Mouse (Mus musculus) embryonic facial prominence, embryonic 10.5 days (tissue): ENCODE measurements around the gene Atp2a1. TPM values are rescaled to one million over a fixed set of nuclear protein-coding genes. Genes with fewer than 3 reads are reported as not detected.
A peak's percentile ranks its signal among the peaks of the same experiment; 100 is the strongest.
"Not testable (repeated sequence)": the region's sequence is repeated elsewhere in the genome, so short reads cannot be mapped to it uniquely, and the experiment has no call there.

ENCODE experiments used
- DNase-seq: peaks from one replicate; pipeline ENCODE4 v3.0.0-alpha.2; 2017; ENCODE audit warnings: low spot score
- H3K27ac ChIP-seq: fragments of 300-500 bp; sonication (generic); replicated peaks from 2 replicates; pipeline ENCODE4 v1.5.1; 2016; ENCODE audit warnings: mild to moderate bottlenecking
- H3K27me3 ChIP-seq: fragments of 300-500 bp; sonication (generic); replicated peaks from 2 replicates; pipeline ENCODE4 v1.6.1; 2016; ENCODE audit warnings: low read depth, mild to moderate bottlenecking; ENCODE audit not compliant: poor library complexity, severe bottlenecking
- H3K36me3 ChIP-seq: fragments of 300-500 bp; sonication (generic); replicated peaks from 2 replicates; pipeline ENCODE4 v1.6.1; 2016; ENCODE audit warnings: mild to moderate bottlenecking, moderate library complexity
- H3K4me1 ChIP-seq: fragments of 300-500 bp; sonication (generic); 2 replicates; pipeline ENCODE4 v1.6.1; 2016
- H3K4me3 ChIP-seq: fragments of 300-500 bp; sonication (generic); 2 replicates; pipeline ENCODE4 v1.5.1; 2016; ENCODE audit warnings: mild to moderate bottlenecking, moderate library complexity
- H3K9me3 ChIP-seq: fragments of 300-500 bp; sonication (generic); 2 replicates; pipeline ENCODE4 v1.6.1; 2016; ENCODE audit warnings: mild to moderate bottlenecking
- WGBS: fragments of 180-500 bp; shearing (Covaris S2); methylation state at CpG from one replicate; pipeline ENCODE4 v1.1.7; 2016; 5-methylcytosine and 5-hydroxymethylcytosine counted together
- polyA plus RNA-seq: library from polyadenylated mRNA; unstranded; fragments of >200 nt; fragmentation: Nextera tagmentation; extraction: Ambion mirVana; gene quantifications from 2 replicates; pipeline ENCODE4 v1.2.1, GENCODE M21; 2016

The Atp2a1 gene
- polyA plus RNA-seq, 1 experiment from 2014 or later, result 1.8 TPM

- DNase-seq, result no peak
- 81% methylated on average over 4 of the region's 4 CpGs for WGBS
- H3K36me3 ChIP-seq, result no peaks in the 10 kb centered on the region
- H3K27ac ChIP-seq, result peak overlapping the region; percentile 55; the same call in 1 of the 2 replicates
- no peaks in the 10 kb centered on the region for H3K9me3 ChIP-seq
- H3K4me3 ChIP-seq, result no peak overlapping the region
- no peaks in the 10 kb centered on the region for H3K27me3 ChIP-seq
- peaks cover 22% of the 10 kb centered on the region for H3K4me1 ChIP-seq
These were observed 45.3 kb downstream of the Atp2a1 start for GRCm38 (mm10) chr7:126417606-126418005.

- no peak for DNase-seq
These were observed 45.9 kb downstream of the Atp2a1 start for GRCm38 (mm10) chr7:126417045-126417444.

DNA sequence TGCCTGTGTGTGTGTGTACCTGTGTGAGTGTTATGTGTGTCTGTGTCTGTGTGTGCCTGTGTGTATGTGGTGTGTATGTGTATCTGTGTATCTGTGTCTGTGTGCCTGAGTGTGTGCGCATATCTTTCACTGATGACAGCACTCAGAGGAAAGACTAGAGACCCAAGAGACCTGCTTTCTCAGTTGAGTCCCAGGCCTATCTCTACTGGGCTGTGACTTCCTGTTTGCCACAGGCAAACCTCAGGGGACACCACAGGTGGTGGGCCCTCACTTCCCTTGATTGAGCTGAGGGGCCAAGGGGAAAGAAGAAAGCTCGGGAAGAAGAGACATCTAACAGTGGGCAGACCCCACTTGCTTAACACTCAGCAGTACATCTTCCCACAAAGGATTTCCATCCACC lies 46.3 kb downstream of the Atp2a1 start:
- H3K36me3 ChIP-seq, result no peaks in the 10 kb centered on the region
- WGBS, result 49% methylated on average over 2 of the region's 2 CpGs
- peaks cover 22% of the 10 kb centered on the region for H3K4me1 ChIP-seq
- DNase-seq, result no peak
- H3K9me3 ChIP-seq, result no peaks in the 10 kb centered on the region
- peak overlapping the region; percentile 57; the same call in 1 of the 2 replicates for H3K27ac ChIP-seq
- H3K4me3 ChIP-seq, result no peak overlapping the region
- H3K27me3 ChIP-seq, result no peaks in the 10 kb centered on the region

More at GRCm38 (mm10) chr7:126417045-126417444, 45.9 kb downstream of the Atp2a1 start:
- Histone ChIP-seq H3K36me3 (no peaks in the 10 kb centered on the region), H3K4me3 (no peak overlapping the region), H3K4me1 (peaks cover 22% of the 10 kb centered on the region), H3K9me3 (no peaks in the 10 kb centered on the region), H3K27ac (peak overlapping the region; percentile 57; the same call in 1 of the 2 replicates), H3K27me3 (no peaks in the 10 kb centered on the region)
- WGBS, result 24% methylated on average over 8 of the region's 8 CpGs

DNA sequence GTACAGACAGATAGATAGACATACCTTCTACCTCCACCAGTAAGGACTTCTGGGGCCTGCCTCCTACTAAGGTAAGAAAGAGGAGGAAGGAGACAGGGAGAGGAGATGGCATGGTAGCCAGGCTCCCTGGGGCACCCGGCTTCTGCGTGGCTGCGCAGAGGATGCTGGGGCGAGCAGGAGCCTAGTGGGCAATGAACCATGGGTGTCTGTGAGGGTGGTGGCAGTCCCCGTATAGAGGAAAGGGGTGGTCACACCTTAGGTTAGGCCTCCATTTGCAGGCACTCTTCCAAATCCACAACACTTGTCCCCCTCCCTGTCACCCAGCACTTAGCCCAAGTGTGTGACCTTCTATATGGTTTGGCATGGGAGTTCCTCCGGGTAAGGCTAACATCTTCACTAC lies 48.2 kb downstream of the Atp2a1 start, which contains the start of gene Cd19:
Gene Cd19 (minus strand): TSS at position 165 of the 400 bp plus-strand sequence.
- no peaks in the 10 kb centered on the region for H3K9me3 ChIP-seq
- DNase-seq, result no peak
- no peaks in the 10 kb centered on the region for H3K36me3 ChIP-seq
- H3K4me3 ChIP-seq, result no peak within 1 kb of the TSS
- WGBS, result 87% methylated on average over 6 of the region's 6 CpGs
- H3K4me1 ChIP-seq, result peaks cover 22% of the 10 kb centered on the region
- no peak within 1 kb of the TSS for H3K27ac ChIP-seq
- no peaks in the 10 kb centered on the region; the same call in 1 of the 2 replicates for H3K27me3 ChIP-seq

DNA sequence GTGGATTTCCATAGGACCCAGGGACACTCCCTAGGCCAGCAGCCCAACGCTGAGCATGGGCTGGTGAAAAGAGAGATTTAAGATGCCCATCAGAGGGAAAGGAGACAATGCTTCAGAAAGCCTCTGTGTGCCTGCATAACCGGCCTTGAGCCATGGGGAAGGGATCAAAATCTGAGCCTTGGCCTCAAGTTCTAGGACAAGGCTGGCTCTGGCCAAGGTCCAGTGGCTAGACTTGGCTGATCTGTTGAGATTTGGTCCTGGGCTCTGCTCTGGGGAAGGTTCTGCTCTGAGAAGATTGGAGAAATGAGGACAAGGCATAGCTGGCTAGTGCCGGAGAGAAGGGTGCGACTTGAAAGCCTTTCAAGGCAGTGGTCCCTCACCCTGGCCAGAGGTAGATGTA lies 51.8 kb downstream of the Atp2a1 start:
- no peaks in the 10 kb centered on the region for H3K36me3 ChIP-seq
- 88% methylated on average over 4 of the region's 4 CpGs for WGBS
- DNase-seq, result no peak
- no peaks in the 10 kb centered on the region for H3K9me3 ChIP-seq
- 0 out of 2 replicates have a peak, but pooled peaks cover 4% of the 10 kb centered on the region for H3K4me1 ChIP-seq
- H3K4me3 ChIP-seq, result no peak overlapping the region
- H3K27ac ChIP-seq, result no peak overlapping the region
- H3K27me3 ChIP-seq, result no peaks in the 10 kb centered on the region; the same call in 1 of the 2 replicates

DNA sequence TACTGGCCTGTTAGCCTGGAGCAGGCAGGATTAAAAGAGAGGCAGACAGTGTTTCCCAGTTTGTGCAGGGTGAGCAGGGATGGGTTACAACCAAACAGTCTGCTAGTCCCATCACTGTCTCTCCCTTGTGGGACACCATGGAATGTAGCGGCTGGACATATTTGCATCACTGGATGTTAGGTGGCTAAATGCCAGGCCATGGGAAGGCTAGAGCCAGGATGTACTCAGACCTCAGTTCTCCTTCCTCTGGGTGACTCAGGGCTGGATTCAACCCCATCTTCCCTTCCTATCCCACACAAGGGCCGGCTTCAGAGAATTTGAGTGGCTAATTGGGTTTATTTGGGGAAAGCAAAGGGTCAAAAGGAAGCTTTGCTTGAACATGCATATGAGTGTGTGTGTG lies 54.2 kb downstream of the Atp2a1 start:
- Histone ChIP-seq H3K27ac (no peak overlapping the region), H3K4me3 (no peak overlapping the region), H3K36me3 (no peaks in the 10 kb centered on the region), H3K9me3 (no peaks in the 10 kb centered on the region), H3K4me1 (0 out of 2 replicates have a peak, but pooled peaks cover 4% of the 10 kb centered on the region), H3K27me3 (no peaks in the 10 kb centered on the region; the same call in 1 of the 2 replicates)
- 85% methylated on average over 2 of the region's 2 CpGs for WGBS
- DNase-seq, result no peak

DNA sequence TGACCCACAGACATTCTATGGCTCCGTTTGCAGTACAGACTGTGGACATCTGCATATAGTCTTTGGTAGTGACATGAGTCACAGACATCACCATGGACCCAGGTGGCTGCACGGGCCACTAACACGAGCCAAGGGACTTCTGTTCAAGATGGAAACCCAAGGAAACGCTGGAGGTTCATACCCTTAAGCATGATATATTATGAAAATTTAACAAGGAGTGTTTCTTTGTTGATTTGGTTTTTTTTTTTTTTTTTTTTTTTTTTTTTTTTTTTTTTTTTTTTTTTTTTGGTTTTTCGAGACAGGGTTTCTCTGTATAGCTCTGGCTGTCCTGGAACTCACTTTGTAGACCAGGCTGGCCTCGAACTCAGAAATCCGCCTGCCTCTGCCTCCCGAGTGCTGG lies 60.4 kb downstream of the Atp2a1 start:
- H3K36me3 ChIP-seq, DNase-seq, H3K9me3 ChIP-seq, H3K27me3 ChIP-seq, H3K4me3 ChIP-seq, H3K4me1 ChIP-seq, H3K27ac ChIP-seq: not testable (repeated sequence)
- 84% methylated on average over 8 of the region's 8 CpGs for WGBS

- 9% methylated on average over 5 of the region's 5 CpGs for WGBS
- no peak overlapping the region for H3K27ac ChIP-seq
- H3K9me3 ChIP-seq, result no peaks in the 10 kb centered on the region
- H3K4me1 ChIP-seq, result peaks cover 9% of the 10 kb centered on the region
- H3K36me3 ChIP-seq, result peaks cover 2% of the 10 kb centered on the region; the same call in 1 of the 2 replicates
- no peaks in the 10 kb centered on the region for H3K27me3 ChIP-seq
- H3K4me3 ChIP-seq, result no peak overlapping the region
- peak; percentile 85 for DNase-seq
These were observed 63.4 kb downstream of the Atp2a1 start for GRCm38 (mm10) chr7:126399548-126399947.

- H3K36me3 ChIP-seq, result peaks cover 10% of the 10 kb centered on the region
- WGBS, result 95% methylated on average over 4 of the region's 4 CpGs
- H3K27me3 ChIP-seq, result no peaks in the 10 kb centered on the region
- no peaks in the 10 kb centered on the region for H3K9me3 ChIP-seq
- no peak overlapping the region for H3K4me3 ChIP-seq
- H3K4me1 ChIP-seq, result peaks cover 9% of the 10 kb centered on the region
- no peak for DNase-seq
- no peak overlapping the region for H3K27ac ChIP-seq
These were observed 65.1 kb downstream of the Atp2a1 start for GRCm38 (mm10) chr7:126397822-126398221.

DNA sequence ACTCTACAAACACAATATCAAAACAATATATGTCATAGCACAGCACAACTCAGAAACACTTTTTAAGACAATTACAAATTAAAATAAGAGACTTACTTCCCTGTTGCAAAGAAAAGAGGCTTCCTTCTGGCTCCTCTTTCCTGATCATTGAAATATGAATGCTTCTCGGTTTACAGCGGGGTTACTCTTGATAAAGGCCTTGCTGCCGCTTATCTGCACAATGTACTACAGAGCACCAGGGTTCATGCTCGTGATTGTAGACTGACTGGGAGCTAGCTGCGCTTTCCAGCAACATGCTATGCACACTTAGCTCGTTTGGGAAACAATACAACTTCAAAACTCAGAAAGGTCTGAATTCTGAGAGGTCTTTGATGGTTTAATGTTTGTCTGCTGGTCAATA lies 65.7 kb downstream of the Atp2a1 start:
- Histone ChIP-seq H3K9me3 (no peaks in the 10 kb centered on the region), H3K27ac (no peak overlapping the region), H3K4me1 (peaks cover 9% of the 10 kb centered on the region), H3K27me3 (no peaks in the 10 kb centered on the region), H3K36me3 (peaks cover 10% of the 10 kb centered on the region), H3K4me3 (peak overlapping the region; percentile 75)
- DNase-seq, result no peak
- 58% methylated on average over 6 of the region's 6 CpGs for WGBS

- DNase-seq, result peak; percentile 94
These were observed 66.4 kb downstream of the Atp2a1 start, which contains the start of gene Nfatc2ip for GRCm38 (mm10) chr7:126396298-126397119. Nfatc2ip (minus strand) TSS chr7:126396737.

More at GRCm38 (mm10) chr7:126396298-126397119, 66.4 kb downstream of the Atp2a1 start, which contains the start of gene Nfatc2ip:
- under 1% methylated on average over 59 of the region's 59 CpGs for WGBS
- H3K36me3 ChIP-seq, result peaks cover 13% of the 10 kb centered on the region
- peaks cover 9% of the 10 kb centered on the region for H3K4me1 ChIP-seq
- no peaks in the 10 kb centered on the region for H3K9me3 ChIP-seq
- no peaks in the 10 kb centered on the region for H3K27me3 ChIP-seq
- H3K4me3 ChIP-seq, result peak within 1 kb of the TSS; percentile 75
- H3K27ac ChIP-seq, result peak within 1 kb of the TSS; percentile 70
